ENCODE assay signal across 10 mouse cellular contexts in the genomic region with DNA sequence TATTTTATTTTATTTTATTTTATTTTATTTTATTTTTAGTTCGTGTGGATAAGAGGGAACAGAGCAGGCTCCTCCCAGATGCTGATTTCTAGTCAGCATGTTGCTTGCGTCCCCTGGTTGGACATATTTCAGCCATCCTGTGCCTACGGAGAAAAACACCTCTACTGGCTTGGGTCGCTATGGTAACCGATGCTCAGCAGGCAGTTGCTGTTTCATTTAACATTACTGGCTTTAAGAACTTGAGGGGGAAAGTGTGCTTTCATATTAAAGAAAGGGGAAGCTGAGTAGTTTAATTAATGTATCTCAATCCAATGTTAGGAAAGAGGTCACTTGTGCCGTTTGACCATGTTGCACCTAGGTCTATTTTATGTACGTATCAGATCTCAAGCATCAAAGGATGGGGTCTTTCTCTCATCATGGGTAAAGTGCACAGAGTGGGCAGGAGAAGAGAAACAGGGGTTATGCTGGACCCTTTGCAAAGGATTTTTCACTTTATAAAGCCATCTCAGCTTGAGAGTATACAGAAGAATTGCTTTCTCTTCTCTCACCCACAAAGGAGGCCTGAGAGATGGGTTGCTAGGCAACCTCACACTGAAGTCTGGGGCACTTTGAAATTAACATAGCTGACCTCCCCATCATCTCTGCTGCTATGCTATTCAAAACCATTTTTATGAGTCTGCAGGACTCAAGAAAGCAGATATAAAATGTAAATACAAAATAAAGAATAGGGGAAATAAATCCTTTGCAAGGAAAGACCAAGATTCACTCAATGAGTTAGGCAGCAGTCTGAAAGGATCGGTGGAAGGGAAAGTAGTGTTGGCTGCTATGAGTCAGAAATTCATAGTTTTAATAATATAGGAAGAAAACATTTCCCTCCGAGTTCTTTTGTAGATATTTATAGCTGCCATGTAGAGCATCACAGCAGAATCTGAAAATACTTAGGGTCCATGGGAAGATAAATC. TPM values are rescaled to one million over a fixed set of nuclear protein-coding genes. Genes with fewer than 3 reads are reported as not detected.
A peak's percentile ranks its signal among the peaks of the same experiment; 100 is the strongest.
DNase-seq lines count a peak whose midpoint lies in the region; ATAC-seq and TF ChIP-seq lines count a peak whose summit lies in the region.
"Had no signal": no experiment of that assay in that cellular context is flagged by ENCODE, and none has a peak within 500 bp of the region (broad histone marks: within the 10 kb centered on the region; RNA-seq: fewer than 3 reads in every experiment).

No protein-coding gene starts in this region.

- H3K9ac ChIP-seq in forebrain, embryonic 16.5 days (replicated peaks; ENCODE audit: low read depth, low read length) = no peak overlapping the region; the same call in 1 of the 2 replicates
- H3K9ac ChIP-seq in midbrain, embryonic 12.5 days (replicated peaks) = no peak overlapping the region
- no peak overlapping the region for H3K9ac ChIP-seq in stomach, postnatal 0 days (ENCODE audit: low read length)
- H3K9ac ChIP-seq in liver, embryonic 11.5 days (ENCODE audit: low read depth, low read length) = no peak overlapping the region
- H3K9ac ChIP-seq: liver, embryonic 15.5 days had no signal

- no peak overlapping the region for H3K4me3 ChIP-seq in forebrain, embryonic 16.5 days (replicated peaks; ENCODE audit: low read length)
- H3K4me3 ChIP-seq in midbrain, embryonic 12.5 days = 0 out of 2 replicates have a peak overlapping the region, but pooled peaks have one; percentile 13
- no peak overlapping the region for H3K4me3 ChIP-seq in stomach, postnatal 0 days (ENCODE audit: low read depth, low read length)
- H3K4me3 ChIP-seq in liver, embryonic 11.5 days (ENCODE audit: low read depth, low read length) = no peak overlapping the region
- H3K4me3 ChIP-seq: liver, embryonic 15.5 days had no signal

- peak overlapping the region; percentile 25 for H3K27ac ChIP-seq in forebrain, embryonic 16.5 days (ENCODE audit: low read length)
- H3K27ac ChIP-seq in midbrain, embryonic 12.5 days (replicated peaks) = peak overlapping the region; percentile 89
- H3K27ac ChIP-seq in stomach, postnatal 0 days (replicated peaks) = no peak overlapping the region
- no peak overlapping the region for H3K27ac ChIP-seq in liver, embryonic 11.5 days (ENCODE audit: low read depth, low read length)
- H3K27ac ChIP-seq: liver, embryonic 15.5 days had no signal

- H3K9me3 ChIP-seq in forebrain, embryonic 16.5 days (ENCODE audit: control insufficient read depth, low read length) = no peaks in the 10 kb centered on the region
- no peaks in the 10 kb centered on the region for H3K9me3 ChIP-seq in midbrain, embryonic 12.5 days
- H3K9me3 ChIP-seq in stomach, postnatal 0 days (ENCODE audit: control insufficient read depth, low read length) = no peaks in the 10 kb centered on the region
- no peaks in the 10 kb centered on the region for H3K9me3 ChIP-seq in liver, embryonic 11.5 days (ENCODE audit: control insufficient read depth, low read length)
- H3K9me3 ChIP-seq: liver, embryonic 15.5 days had no signal

- DNase-seq in MN1 (ENCODE audit: low spot score) = peak; percentile 22
- peak; percentile 93 for DNase-seq in brain, embryonic 14.5 days (ENCODE audit: low read depth)
- DNase-seq in spleen, postnatal 4 days (ENCODE audit: low spot score in 2 of 2) = no peak
- DNase-seq in stomach, postnatal 0 days (ENCODE audit: low spot score) = no peak
- DNase-seq in liver, embryonic 11.5 days (ENCODE audit: low spot score) = no peak
- DNase-seq: thymus, postnatal 14 days had no signal

- no peak for TF ChIP-seq POLR2A in brain, embryonic 14.5 days (IDR thresholded peaks at IDR 0.05; ENCODE audit: borderline replicate concordance, extremely low read depth, insufficient read depth, insufficient read length, poor library complexity, severe bottlenecking)

- no peaks in the 10 kb centered on the region for H3K27me3 ChIP-seq in forebrain, embryonic 16.5 days (replicated peaks; ENCODE audit: control insufficient read depth, insufficient read depth, low read length)
- no peaks in the 10 kb centered on the region for H3K27me3 ChIP-seq in midbrain, embryonic 12.5 days
- H3K27me3 ChIP-seq in stomach, postnatal 0 days (ENCODE audit: control insufficient read depth, insufficient read depth, low read length) = no peaks in the 10 kb centered on the region
- H3K27me3 ChIP-seq in liver, embryonic 11.5 days (replicated peaks; ENCODE audit: control insufficient read depth, insufficient read depth, low read length) = no peaks in the 10 kb centered on the region
- H3K27me3 ChIP-seq: liver, embryonic 15.5 days had no signal

- peaks cover 29% of the 10 kb centered on the region for H3K4me1 ChIP-seq in forebrain, embryonic 16.5 days (replicated peaks; ENCODE audit: control insufficient read depth, insufficient read depth, low read length)
- H3K4me1 ChIP-seq in midbrain, embryonic 12.5 days = peaks cover 32% of the 10 kb centered on the region
- H3K4me1 ChIP-seq in stomach, postnatal 0 days (replicated peaks; ENCODE audit: control insufficient read depth, insufficient read depth) = no peaks in the 10 kb centered on the region
- no peaks in the 10 kb centered on the region for H3K4me1 ChIP-seq in liver, embryonic 11.5 days (replicated peaks; ENCODE audit: control insufficient read depth, insufficient read depth, low read length)
- H3K4me1 ChIP-seq: liver, embryonic 15.5 days had no signal

- TF ChIP-seq EP300 in stomach, postnatal 0 days (optimal IDR thresholded peaks at IDR 0.05) = no peak

- H3K36me3 ChIP-seq in forebrain, embryonic 16.5 days (ENCODE audit: control insufficient read depth, insufficient read depth) = no peaks in the 10 kb centered on the region
- H3K36me3 ChIP-seq in midbrain, embryonic 12.5 days = no peaks in the 10 kb centered on the region
- H3K36me3 ChIP-seq in stomach, postnatal 0 days (ENCODE audit: control insufficient read depth, insufficient read depth, low read length) = no peaks in the 10 kb centered on the region
- H3K36me3 ChIP-seq in liver, embryonic 11.5 days (ENCODE audit: control insufficient read depth, insufficient read depth, low read length) = no peaks in the 10 kb centered on the region
- H3K36me3 ChIP-seq: liver, embryonic 15.5 days had no signal

- peak overlapping the region; percentile 41 for H3K4me2 ChIP-seq in forebrain, embryonic 16.5 days (ENCODE audit: low read length)
- H3K4me2 ChIP-seq in midbrain, embryonic 12.5 days (replicated peaks) = peak overlapping the region; percentile 41
- no peak overlapping the region for H3K4me2 ChIP-seq in stomach, postnatal 0 days (replicated peaks; ENCODE audit: low read depth)
- H3K4me2 ChIP-seq in liver, embryonic 11.5 days = no peak overlapping the region
- H3K4me2 ChIP-seq: liver, embryonic 15.5 days had no signal

- TF ChIP-seq CTCF in brain, embryonic 14.5 days (IDR thresholded peaks at IDR 0.05; ENCODE audit: borderline replicate concordance, extremely low read depth, insufficient read depth, insufficient read length) = no peak
- no peak for TF ChIP-seq CTCF in stomach, postnatal 0 days (IDR thresholded peaks at IDR 0.05; ENCODE audit: low read depth)

- ATAC-seq in forebrain, embryonic 16.5 days = peak; percentile 63
- ATAC-seq in midbrain, embryonic 12.5 days (ENCODE audit: low FRiP score, low read depth) = peak; percentile 83
- ATAC-seq in stomach, postnatal 0 days (ENCODE audit: low FRiP score, low TSS enrichment) = no peak
- ATAC-seq in liver, embryonic 11.5 days (replicated peaks; ENCODE audit: low FRiP score) = no peak
- ATAC-seq: activated CD4-positive, CD25-positive, alpha-beta regulatory T cell, adult 4 months had no signal

- WGBS in forebrain, embryonic 16.5 days = 14% methylated on average over 9 of the region's 9 CpGs
- 14% methylated on average over 9 of the region's 9 CpGs for WGBS in midbrain, embryonic 12.5 days
- 67% methylated on average over 9 of the region's 9 CpGs for WGBS in stomach, postnatal 0 days
- WGBS in liver, embryonic 11.5 days = 83% methylated on average over 9 of the region's 9 CpGs

RNA-seq across cellular contexts. Expression of a gene that starts 53.4 kb away (rescaled TPM):
- polyA plus RNA-seq in brain, embryonic 14.5 days (2012; rRNA removed) = 1.2 and 1.4 TPM in 2 replicates
- 0.24 and 0.60 TPM in 2 replicates for polyA plus RNA-seq in forebrain, embryonic 16.5 days (2015; fragmentation: Nextera tagmentation; extraction: Ambion mirVana)
- polyA plus RNA-seq in midbrain, embryonic 12.5 days (2016; fragmentation: Nextera tagmentation; extraction: Ambion mirVana) = 0.71 and 2.0 TPM in 2 replicates
- polyA plus RNA-seq in stomach, postnatal 0 days (2015; fragmentation: Nextera tagmentation; extraction: Ambion mirVana) = 11.3 and 12.4 TPM in 2 replicates
- polyA plus RNA-seq in liver, embryonic 11.5 days (2014; fragmentation: Nextera tagmentation; extraction: Ambion mirVana) = 0.39 and 0.51 TPM in 2 replicates

Comparison
In these comparisons a context has a peak if more than half of its experiments do, and no peak if none do; other contexts are left out.
1. DNase-seq: peak in MN1 (single experiment) and brain, embryonic 14.5 days (single experiment); none in spleen, postnatal 4 days (0 of 2), stomach, postnatal 0 days (single experiment) and liver, embryonic 11.5 days (single experiment).
2. ATAC-seq: peak in forebrain, embryonic 16.5 days (single experiment) and midbrain, embryonic 12.5 days (single experiment); none in stomach, postnatal 0 days (single experiment) and liver, embryonic 11.5 days (single experiment).
3. H3K27ac ChIP-seq: peak in forebrain, embryonic 16.5 days (single experiment) and midbrain, embryonic 12.5 days (single experiment); none in stomach, postnatal 0 days (single experiment) and liver, embryonic 11.5 days (single experiment).
4. H3K4me2 ChIP-seq: peak in forebrain, embryonic 16.5 days (single experiment) and midbrain, embryonic 12.5 days (single experiment); none in stomach, postnatal 0 days (single experiment) and liver, embryonic 11.5 days (single experiment).